Mouse (Mus musculus): Measurements from ENCODE around the gene Slc8a2.

DNA sequence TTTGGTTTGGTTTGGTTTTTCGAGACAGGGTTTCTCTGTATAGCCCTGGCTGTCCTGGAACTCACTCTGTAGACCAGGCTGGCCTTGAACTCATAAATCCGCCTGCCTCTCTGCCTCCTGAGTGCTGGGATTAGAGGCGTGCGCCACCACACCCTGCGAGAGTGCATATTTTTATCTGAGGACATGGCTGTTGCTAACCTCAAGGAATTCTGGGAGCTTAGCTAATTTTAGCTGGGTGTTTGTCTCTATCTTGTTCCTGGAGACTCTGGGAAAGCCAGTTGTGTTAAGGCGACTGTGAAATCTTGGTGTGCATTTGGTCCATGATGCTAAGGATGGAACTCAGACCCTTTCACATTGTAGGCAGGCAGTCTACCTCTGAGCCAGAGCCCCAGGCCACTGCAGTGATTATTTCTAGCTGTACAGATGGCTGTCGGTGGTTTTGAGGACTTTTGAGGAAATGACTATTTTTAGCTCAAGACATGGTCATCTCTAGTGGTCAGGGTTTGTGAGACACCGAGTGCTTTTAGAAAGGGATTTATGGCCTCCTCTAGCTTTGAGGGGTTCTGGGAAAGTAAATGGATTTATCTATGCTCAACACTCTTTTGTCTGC, 26.6 kb downstream of the Slc8a2 start:
- TF ChIP-seq CTCF (IDR thresholded peaks at IDR 0.05; ENCODE audit: low read depth, low read length) = no peak
- TF ChIP-seq POLR2A (IDR thresholded peaks at IDR 0.05; ENCODE audit: borderline replicate concordance, low read depth, low read length) = no peak
